Mouse (Mus musculus): ENCODE data around the gene Abhd14a. TPM values are rescaled to one million over a fixed set of nuclear protein-coding genes. Genes with fewer than 3 reads are reported as not detected.

The Abhd14a gene
- polyA plus RNA-seq, 1 experiment = 10.6 TPM

DNA sequence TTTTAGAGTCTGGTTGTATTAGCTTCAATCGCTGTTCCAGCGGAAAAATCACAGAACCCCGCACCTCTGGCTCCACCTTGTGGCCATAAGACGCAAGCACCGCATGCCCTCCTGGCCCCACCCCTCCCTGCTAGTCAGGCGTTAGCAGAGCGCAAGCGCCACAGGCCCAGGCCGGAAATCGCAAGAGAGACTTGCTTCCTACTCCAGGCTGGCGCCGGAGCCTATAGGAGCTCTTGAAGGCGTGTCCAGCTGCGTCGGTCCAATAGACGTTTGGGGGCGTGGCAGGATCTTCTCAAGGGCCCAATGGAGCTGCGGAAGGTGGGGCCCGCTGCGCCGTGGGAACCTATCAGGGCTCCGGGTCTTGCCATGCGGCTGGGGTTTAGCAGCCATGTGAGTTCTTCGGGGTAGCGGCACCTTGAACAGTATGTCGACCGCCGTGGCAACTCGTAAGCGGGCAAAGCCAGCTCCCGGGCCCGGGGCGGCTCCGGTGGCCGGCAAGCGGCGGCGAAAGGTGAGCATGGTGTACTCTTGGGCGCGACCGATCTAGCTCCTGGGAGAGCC, 29.5 kb upstream of the Abhd14a start, which contains the start of gene Parp3:
Gene Parp3 (minus strand): TSS at position 26 of the 561 bp plus-strand sequence.
- H3K4me1 ChIP-seq = peaks cover 67% of the 10 kb centered on the region
- peaks cover 35% of the 10 kb centered on the region for H3K36me3 ChIP-seq (replicated peaks; ENCODE audit: low read length)
- peaks cover 2% of the 10 kb centered on the region for H3K27me3 ChIP-seq (replicated peaks)
- no peaks in the 10 kb centered on the region for H3K9me3 ChIP-seq
- peak within 1 kb of the TSS; percentile 94 for H3K4me3 ChIP-seq (replicated peaks)
- no peak for TF ChIP-seq GATA1 (IDR thresholded peaks at IDR 0.05; ENCODE audit: borderline replicate concordance, low read length)
- peak; percentile 52; the same call in 1 of the 2 replicates for TF ChIP-seq FLI1 (IDR thresholded peaks at IDR 0.05; ENCODE audit: low read length)

DNA sequence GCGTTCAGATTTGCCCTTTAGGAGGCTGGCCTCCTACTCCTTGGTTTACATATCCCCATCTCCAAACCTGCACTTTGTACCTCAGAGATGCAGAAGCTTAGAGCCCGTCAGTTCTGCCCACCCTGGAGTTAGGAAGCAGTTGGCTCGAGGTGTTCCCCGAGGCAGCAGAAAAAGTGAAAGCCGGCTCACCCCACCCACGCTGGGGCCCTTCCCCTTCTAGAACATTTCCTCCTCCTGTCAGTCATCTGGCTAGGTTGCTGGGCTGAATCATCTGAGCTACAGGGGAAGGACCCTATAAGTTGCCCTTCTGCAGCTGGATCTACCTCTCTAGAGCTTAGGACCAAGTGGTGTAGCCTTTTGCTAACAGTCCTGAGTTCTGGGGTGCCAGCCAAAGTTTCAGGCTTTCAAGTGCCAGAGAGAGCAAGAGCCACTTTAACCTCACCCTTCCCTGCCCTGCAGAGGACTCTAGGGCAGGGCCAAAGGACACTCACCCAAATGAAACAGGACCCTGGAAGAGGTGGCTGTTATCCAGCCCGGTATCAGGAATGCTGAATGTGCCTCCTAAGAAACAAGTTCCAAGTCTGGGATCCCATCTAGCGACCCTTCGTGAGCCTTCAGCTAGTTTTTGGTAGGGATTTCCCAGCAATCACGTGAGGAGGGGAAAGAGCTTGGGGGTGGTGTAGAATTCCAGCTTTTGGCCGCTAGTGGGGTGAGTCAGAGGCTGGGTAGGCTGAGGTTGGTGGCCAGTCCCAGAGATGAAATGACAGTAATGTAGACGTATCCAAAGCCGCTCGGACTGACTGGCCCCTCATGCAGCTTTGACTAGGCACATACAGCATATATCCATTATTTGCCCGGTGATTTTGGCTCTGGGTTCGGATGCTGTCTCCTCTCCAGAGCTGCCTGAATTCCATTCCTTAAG, 28.8 kb upstream of the Abhd14a start:
- H3K27me3 ChIP-seq (replicated peaks) = peaks cover 2% of the 10 kb centered on the region
- peaks cover 28% of the 10 kb centered on the region for H3K36me3 ChIP-seq (replicated peaks; ENCODE audit: low read length)
- peak overlapping the region; percentile 94 for H3K4me3 ChIP-seq (replicated peaks)
- no peaks in the 10 kb centered on the region for H3K9me3 ChIP-seq
- H3K4me1 ChIP-seq = peaks cover 75% of the 10 kb centered on the region
- TF ChIP-seq GATA1 (IDR thresholded peaks at IDR 0.05; ENCODE audit: borderline replicate concordance, low read length) (no peak), FLI1 (IDR thresholded peaks at IDR 0.05; ENCODE audit: low read length) (no peak)

DNA sequence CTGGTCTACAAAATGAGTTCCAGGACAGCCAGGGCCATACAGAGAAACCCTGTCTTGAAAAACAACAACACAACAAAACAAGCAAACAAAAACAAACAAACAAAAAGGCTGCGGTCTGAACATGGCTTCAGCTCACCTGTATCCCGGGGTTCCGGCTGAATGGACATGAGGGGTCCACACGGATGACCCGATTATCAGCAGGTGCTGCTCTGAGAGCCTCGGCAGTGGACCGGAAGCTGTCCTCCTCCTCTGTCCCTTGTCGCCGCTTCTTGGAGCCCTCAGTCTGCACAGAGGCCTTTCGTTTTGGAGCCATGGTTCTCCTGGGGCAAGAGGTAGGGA, 28.2 kb upstream of the Abhd14a start, which contains the start of gene Rrp9:
Gene Rrp9 (plus strand): TSS at position 301 of the 339 bp plus-strand sequence.
- peak within 1 kb of the TSS; percentile 94 for H3K4me3 ChIP-seq (replicated peaks)
- peaks cover 2% of the 10 kb centered on the region for H3K27me3 ChIP-seq (replicated peaks)
- H3K4me1 ChIP-seq = peaks cover 76% of the 10 kb centered on the region
- H3K9me3 ChIP-seq = no peaks in the 10 kb centered on the region
- TF ChIP-seq GATA1 (IDR thresholded peaks at IDR 0.05; ENCODE audit: borderline replicate concordance, low read length) (no peak), FLI1 (IDR thresholded peaks at IDR 0.05; ENCODE audit: low read length) (no peak)
- H3K36me3 ChIP-seq (replicated peaks; ENCODE audit: low read length) = peaks cover 22% of the 10 kb centered on the region

DNA sequence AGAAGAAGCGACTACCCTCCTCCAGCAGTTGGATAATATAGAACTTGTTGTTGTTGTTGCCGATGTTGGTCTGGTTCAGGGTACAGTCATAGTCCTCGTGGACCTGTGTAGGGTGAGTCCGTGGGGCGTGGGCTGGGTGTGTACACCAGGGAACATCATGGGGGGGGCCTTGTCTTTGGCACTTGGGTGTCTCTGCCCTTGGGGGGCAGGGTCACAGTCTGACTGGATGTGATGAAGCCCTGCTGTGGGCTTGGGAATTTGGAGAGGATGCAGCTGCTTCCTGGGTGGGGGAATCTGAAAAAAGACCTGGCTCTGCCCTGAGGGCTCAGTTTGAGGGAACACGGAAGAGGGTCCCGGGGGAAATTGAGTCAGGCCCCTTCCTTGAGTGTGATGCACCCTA, 27.6 kb upstream of the Abhd14a start:
- Histone ChIP-seq H3K4me3 (replicated peaks) (peak overlapping the region; percentile 94), H3K9me3 (no peaks in the 10 kb centered on the region), H3K36me3 (replicated peaks; ENCODE audit: low read length) (peaks cover 16% of the 10 kb centered on the region), H3K27me3 (replicated peaks) (peaks cover 2% of the 10 kb centered on the region), H3K4me1 (peaks cover 76% of the 10 kb centered on the region)
- no peak for TF ChIP-seq GATA1 (IDR thresholded peaks at IDR 0.05; ENCODE audit: borderline replicate concordance, low read length)
- no peak for TF ChIP-seq FLI1 (IDR thresholded peaks at IDR 0.05; ENCODE audit: low read length)

- Histone ChIP-seq H3K4me3 (replicated peaks) (peak overlapping the region; percentile 94), H3K4me1 (peaks cover 80% of the 10 kb centered on the region), H3K27me3 (replicated peaks) (peaks cover 2% of the 10 kb centered on the region), H3K9me3 (no peaks in the 10 kb centered on the region), H3K36me3 (replicated peaks; ENCODE audit: low read length) (peaks cover 10% of the 10 kb centered on the region)
- TF ChIP-seq GATA1 (IDR thresholded peaks at IDR 0.05; ENCODE audit: borderline replicate concordance, low read length) = no peak
- TF ChIP-seq FLI1 (IDR thresholded peaks at IDR 0.05; ENCODE audit: low read length) = no peak
Observed at GRCm38 (mm10) chr9:106474456-106474855, 27.0 kb upstream of the Abhd14a start.

GRCm38 (mm10) chr9:106473753-106474105, 26.3 kb upstream of the Abhd14a start:
- H3K36me3 ChIP-seq (replicated peaks; ENCODE audit: low read length) = peaks cover 8% of the 10 kb centered on the region
- no peak overlapping the region for H3K4me3 ChIP-seq (replicated peaks)
- peaks cover 2% of the 10 kb centered on the region for H3K27me3 ChIP-seq (replicated peaks)
- H3K4me1 ChIP-seq = peaks cover 85% of the 10 kb centered on the region
- TF ChIP-seq FLI1 (IDR thresholded peaks at IDR 0.05; ENCODE audit: low read length) (no peak), GATA1 (IDR thresholded peaks at IDR 0.05; ENCODE audit: borderline replicate concordance, low read length) (no peak)
- H3K9me3 ChIP-seq = no peaks in the 10 kb centered on the region

- H3K4me3 ChIP-seq (replicated peaks) = no peak overlapping the region
- H3K4me1 ChIP-seq = peaks cover 84% of the 10 kb centered on the region
- no peaks in the 10 kb centered on the region for H3K9me3 ChIP-seq
- H3K27me3 ChIP-seq (replicated peaks) = peaks cover 2% of the 10 kb centered on the region
- H3K36me3 ChIP-seq (replicated peaks; ENCODE audit: low read length) = peaks cover 8% of the 10 kb centered on the region
- TF ChIP-seq GATA1 (IDR thresholded peaks at IDR 0.05; ENCODE audit: borderline replicate concordance, low read length) = no peak
- TF ChIP-seq FLI1 (IDR thresholded peaks at IDR 0.05; ENCODE audit: low read length) = no peak
Observed at GRCm38 (mm10) chr9:106473081-106473752, 25.7 kb upstream of the Abhd14a start.

DNA sequence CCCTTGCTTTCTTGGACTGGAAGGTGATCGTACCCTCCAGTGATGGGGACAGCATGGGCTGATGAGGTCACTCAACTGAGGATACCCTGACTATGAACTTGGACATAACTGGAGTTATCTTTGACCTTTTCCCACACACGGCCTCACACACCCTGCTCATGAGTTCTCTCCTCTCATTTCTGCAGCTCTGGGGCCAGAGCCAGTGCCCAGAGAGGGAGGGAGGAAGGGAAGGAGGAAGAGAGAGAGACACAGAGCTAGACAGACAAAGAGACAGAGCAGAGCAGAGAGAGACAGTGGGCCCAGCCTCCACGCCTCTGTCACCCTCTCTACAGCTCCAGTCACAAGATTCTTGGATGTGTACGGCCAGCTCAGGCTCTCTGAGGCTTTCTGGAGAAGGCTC, 24.8 kb upstream of the Abhd14a start:
- no peak overlapping the region for H3K4me3 ChIP-seq (replicated peaks)
- peaks cover 77% of the 10 kb centered on the region for H3K4me1 ChIP-seq
- H3K36me3 ChIP-seq (replicated peaks; ENCODE audit: low read length) = peaks cover 8% of the 10 kb centered on the region
- peaks cover 7% of the 10 kb centered on the region for H3K27me3 ChIP-seq (replicated peaks)
- no peak for TF ChIP-seq FLI1 (IDR thresholded peaks at IDR 0.05; ENCODE audit: low read length)
- no peak for TF ChIP-seq GATA1 (IDR thresholded peaks at IDR 0.05; ENCODE audit: borderline replicate concordance, low read length)
- no peaks in the 10 kb centered on the region for H3K9me3 ChIP-seq

DNA sequence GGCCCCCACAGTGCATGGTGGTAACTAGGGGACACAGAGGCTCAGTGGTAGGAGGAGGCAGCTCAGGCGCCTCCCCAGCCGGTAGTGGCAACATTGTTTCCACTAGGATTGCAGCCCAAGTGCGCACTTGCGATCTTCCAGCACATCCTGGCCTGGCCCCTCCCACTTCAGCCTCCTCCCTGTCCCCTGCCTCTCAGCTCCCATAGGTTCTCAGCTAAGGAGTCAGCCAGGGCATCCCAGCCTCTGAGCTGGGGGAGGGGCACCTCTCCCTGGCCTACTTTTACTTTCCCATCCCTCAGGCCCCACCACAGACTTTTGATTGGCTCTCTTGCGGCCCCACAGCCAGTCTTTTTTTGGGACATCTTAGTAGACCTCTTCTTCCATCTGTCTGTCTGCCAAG, 24.4 kb upstream of the Abhd14a start:
- H3K9me3 ChIP-seq = no peaks in the 10 kb centered on the region
- peaks cover 11% of the 10 kb centered on the region for H3K27me3 ChIP-seq (replicated peaks)
- H3K4me1 ChIP-seq = peaks cover 77% of the 10 kb centered on the region
- no peak overlapping the region for H3K4me3 ChIP-seq (replicated peaks)
- TF ChIP-seq GATA1 (IDR thresholded peaks at IDR 0.05; ENCODE audit: borderline replicate concordance, low read length) = no peak
- TF ChIP-seq FLI1 (IDR thresholded peaks at IDR 0.05; ENCODE audit: low read length) = no peak
- peaks cover 8% of the 10 kb centered on the region for H3K36me3 ChIP-seq (replicated peaks; ENCODE audit: low read length)
